Mouse (Mus musculus) MEL-GATA-1-ER (cell line): Measurements from ENCODE around the gene Cfap61.

ENCODE experiments used
- DNase-seq: peaks from one replicate; pipeline ENCODE4 v3.0.0-alpha.2; 2012; ENCODE audit warnings: low read depth; ENCODE audit errors: extremely low read depth

The Cfap61 gene

DNA sequence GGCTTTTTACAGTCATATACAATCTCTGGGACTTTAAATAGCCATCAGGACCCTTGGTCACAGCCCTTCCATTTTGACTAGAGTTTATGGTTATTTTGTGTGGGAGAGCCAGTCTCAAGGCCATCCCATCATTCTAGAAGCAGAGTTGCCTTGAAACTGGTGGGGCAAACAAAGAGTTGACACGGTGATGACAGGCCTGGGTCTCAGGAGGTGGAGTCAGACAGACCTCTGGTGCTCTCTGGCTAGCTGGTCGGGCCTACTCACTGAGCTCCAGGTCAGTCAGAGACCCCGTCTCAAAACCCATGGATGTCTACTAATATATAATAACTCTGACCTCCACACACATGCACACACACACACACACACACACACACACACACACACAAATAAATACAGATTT lies 206.1 kb downstream of the Cfap61 start:
- DNase-seq = no peak

DNA sequence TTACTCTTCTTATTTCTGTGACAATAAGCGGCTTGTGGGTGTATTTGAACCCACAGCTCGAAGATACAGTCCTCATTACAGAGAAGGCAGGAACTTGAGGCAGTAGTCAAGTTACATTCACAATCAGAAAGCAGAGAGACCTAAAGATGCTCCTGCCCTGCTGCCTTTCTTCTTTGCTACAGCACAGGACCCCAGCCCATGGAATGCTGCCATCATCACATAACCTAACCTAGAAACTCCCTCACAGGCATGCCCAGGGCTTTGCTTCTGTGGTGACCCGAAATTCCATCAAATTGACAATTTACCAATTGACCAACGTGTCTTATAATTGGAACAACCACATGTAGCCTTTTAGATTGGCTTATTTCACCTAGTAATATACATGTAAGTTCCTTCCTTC lies 212.7 kb downstream of the Cfap61 start:
- no peak for DNase-seq

DNA sequence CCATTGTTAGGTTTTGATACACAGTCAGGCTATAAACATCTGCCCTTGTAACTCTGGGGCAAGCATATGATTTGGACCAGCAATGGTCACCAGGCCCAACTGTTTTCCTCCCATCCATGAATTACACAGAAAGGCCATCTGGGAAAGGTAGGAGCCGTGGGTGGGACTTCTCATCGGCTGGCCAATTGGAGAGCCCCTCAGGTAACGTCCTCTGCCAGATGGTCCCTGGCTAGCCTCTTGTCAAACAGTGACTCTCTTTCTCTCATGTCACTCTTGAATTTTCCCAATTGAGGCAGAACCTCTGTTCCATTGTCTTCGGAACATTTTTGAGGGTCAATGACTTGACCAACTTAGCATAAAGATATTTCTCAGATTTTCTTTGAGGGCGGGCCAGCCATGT lies 213.2 kb downstream of the Cfap61 start:
- no peak for DNase-seq

DNA sequence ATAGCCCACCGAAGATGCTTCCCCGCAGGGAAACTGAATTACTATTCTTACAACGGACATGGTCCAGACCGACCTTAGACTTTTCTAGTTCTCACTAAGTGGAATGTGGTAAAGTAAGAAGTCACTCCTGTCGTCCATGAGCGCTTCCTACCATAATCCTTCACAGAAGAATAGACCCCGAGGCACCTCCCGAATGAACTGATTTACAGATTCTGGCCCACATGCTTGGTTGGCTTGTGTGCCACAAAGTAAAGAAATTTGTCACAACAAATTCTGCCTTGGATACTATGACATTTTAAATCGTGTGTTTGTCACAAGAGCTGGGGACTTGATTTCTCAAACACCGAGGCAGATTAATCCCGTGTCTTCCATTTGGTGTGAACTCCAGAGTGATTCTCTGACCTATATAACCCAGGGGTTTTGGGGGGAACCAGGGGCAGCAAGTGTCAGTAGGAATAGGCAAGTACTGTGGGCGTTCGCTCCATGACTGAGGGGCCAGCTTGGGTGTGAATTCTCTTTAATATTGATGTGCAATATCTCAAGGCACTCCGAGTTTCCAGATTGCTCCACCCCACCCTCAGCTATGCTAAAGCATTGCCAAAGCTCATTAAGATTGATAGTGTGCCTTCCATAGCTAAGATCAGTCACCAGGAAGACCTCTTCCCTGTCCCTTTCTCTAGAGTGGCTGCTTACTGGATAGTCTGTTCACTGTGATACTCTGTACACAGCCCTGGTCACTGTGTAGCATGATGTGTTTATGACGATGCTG lies 214.8 kb downstream of the Cfap61 start:
- no peak for DNase-seq

DNA sequence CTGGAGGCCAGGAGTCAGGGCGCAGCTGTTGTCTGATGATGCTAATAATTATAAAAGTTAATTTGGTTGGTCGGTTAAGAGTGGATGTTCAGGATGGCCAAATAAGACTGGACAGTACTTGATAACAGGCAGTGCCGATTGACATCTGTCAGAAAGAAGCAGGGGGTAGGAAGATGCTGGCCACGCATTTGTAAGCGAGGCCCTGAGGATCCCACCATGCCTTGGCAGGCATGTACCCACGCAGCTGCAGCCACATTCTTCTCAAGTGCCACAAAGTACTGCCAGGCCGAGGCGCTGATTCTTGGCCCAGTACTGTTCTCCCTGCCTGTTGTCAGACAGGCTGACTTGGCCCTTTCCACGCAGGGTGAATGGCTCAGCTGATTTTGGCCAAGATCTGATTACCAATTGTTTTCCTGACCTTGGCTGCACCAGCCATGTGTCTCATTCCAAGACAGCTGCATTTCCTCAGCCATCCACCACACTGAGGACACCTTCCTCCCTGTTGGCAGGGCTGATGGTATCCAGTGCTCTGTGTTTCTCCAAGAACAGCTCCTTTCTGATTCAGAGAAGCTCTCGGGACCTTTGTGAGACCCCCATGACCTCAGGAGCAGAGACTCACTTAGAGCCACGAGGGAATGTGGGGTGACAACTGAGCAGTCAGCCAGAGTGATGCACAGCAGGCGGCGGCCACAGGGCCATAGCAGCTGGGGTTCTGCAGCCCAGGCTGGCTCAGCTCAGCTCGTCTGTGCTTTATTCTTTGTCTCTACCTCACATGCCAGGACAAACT lies 233.6 kb downstream of the Cfap61 start:
- DNase-seq = no peak

DNA sequence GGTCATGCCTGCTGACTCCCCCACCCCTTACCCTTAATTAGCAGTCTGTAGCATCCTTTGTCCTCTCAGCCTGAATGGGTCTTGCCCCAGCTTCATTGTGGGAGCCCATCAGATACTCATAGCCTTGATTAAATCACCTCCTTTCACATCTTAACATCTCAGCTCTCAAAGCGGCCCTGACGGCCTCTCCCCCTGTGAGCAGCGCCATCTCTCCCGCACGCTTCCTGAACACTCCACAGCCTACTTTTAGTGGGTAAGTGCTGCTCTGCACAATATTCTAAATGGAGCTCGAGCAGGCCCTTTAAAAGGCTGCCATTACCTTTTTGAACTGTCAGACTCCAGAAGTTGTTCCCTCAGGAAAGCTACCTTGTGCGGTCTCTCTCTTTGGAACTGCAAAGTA lies 234.9 kb downstream of the Cfap61 start:
- DNase-seq = no peak

DNA sequence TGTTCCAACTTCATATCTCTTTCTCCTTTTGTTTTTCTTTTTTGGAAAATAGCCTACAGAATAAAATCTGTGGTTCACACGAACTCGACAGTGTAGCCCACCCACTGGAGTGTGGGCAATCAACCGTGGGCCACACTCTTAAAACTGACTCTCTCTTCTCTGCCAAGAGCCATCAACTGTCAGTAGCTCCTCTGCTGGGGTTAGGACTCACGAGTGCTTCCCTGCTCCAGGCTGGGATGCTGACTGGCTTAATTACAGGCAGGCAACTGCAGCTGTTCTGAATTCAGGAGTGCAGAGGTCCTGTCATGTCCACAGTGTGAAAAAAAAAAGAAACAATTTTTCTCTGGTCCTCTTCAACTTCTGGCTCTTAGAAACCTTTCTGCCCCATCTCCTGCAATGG lies 237.5 kb downstream of the Cfap61 start:
- no peak for DNase-seq

DNA sequence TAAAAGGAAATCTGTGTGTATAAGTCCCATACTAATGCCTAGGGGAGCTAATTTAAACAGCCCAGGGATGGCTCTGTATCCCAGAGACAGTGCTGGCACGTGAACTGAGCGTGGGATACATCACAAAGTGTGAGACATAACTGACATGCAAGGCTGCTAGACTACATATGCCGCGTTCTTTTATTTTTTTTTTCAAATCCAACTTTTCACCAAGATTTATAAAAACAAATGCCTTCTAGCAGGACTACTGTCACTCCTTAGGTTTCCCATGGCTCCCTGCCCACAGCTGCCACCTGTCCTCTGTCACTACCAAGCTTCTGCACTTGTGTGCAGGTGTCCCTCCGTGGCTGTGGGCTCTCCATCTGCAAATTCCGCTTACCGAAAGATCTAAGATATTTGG lies 239.6 kb downstream of the Cfap61 start:
- DNase-seq = no peak

DNA sequence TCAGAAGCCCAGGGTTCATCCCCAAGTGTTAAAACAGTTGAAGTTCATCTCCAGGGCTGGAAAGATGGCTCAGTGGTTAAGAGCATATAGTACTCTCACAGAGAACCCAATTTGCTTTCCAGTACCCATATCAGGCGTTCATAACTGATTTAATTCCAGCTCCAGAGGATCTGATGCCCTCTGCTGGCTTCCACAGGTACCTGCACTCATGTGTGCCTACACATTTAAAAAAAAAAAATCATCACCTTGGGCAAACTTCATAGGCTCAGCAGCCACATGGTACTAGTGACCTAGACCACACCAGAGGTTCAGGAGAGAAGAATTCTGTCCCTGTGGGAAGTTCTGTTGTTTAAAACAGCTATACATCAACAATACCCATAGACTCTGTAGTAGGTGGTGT lies 244.1 kb downstream of the Cfap61 start:
- no peak for DNase-seq

DNA sequence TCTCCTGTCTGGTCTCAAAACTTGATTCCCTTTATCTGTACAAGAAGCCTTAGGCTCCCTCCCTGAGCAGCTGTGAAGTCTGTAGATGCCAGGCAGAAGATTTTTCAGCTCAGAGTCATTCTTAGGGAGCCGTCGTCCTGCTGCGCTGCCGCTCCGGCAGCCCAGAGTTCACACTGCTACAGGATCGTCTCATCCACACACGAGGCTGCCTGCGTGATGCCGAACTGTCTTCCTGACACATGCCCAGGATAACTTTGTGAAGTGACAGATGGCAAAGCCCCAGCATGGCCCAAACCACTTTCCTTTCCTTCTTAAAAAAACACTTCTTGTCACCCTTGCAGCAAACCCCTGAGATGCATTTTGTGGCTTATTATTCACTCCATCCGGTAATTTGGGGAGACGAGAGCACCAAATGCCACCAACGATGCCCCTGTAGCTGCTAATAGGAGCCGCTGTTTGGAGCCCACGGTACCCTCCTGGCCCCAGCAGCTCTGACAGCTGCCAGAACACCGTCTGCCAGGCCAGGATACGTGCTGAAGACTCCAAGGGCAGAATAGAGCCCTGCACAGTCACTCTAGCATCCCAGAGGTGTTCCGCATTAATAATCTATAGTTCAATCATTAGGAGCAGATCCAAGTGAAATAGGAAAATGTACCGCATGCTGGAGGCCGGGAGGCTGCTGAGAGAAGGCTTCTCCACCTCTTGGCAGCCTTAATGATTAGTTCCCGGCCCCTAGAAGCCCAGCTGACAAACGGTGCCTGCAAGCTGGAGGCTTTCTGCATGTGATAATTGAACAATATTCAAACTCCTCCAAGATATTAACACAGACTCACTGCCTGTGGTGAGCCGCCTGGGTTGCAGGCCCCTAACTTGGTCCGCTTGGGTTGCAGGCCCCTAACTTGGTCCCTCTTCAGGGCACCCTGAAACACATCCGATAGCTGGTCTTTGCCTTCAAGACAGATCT lies 249.5 kb downstream of the Cfap61 start:
- no peak for DNase-seq

DNA sequence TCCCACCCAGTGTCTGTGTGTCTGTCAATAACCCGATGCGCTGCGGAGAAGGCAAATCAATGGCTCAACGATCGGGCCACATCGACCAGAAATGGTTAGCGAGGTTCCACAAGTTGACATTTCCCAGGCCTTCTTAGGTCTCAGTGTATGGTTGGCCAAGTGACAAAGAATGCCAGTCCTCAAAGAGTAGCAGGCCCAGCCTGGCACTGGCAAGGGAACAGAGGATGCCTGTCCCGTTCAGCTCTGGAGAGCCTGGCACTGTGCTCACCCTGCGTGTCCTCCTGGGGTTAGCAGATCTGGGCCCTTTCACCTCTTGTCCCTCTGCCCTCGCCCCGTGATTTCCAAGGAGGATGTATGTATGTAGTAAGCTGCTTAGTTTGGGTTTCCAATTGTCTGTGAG lies 261.5 kb downstream of the Cfap61 start:
- no peak for DNase-seq

DNA sequence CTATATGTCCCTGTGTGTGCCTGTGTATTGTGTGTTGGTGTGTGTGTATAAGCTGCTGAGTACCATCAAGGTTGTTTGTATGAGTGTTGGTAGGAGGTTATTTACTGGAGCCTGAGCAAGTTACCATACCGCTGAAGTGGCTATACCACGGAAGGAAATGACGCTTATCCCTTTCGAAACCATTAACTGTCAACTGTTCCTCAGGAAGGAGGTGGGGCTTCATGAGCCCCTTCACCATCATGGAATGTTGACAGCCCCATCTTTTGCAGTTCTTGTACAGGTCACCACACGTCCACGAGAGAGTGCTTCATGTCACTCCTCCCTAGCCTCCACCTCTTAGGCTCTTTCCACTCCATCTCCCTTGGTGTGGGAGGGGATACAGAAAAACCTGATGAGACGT lies 263.4 kb downstream of the Cfap61 start:
- DNase-seq = no peak

DNA sequence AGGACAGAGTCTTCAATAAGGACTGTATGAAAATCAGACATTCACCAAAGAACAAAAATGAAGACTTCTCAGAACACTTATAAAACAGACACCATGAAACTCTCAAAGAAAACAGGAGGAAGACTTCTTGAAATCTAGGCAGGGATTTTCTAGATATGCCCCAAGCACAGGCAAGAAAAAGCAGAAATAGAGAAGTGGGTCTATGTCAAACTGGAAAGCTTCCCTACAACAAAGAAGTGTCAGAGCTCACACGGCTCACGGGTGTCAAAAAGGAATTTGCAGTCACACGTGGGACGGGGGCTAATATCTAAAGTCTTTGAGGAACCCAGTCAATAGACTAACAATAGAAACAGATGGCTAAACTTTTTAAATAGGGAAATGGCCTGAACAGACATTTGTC lies 276.4 kb downstream of the Cfap61 start:
- no peak for DNase-seq

DNA sequence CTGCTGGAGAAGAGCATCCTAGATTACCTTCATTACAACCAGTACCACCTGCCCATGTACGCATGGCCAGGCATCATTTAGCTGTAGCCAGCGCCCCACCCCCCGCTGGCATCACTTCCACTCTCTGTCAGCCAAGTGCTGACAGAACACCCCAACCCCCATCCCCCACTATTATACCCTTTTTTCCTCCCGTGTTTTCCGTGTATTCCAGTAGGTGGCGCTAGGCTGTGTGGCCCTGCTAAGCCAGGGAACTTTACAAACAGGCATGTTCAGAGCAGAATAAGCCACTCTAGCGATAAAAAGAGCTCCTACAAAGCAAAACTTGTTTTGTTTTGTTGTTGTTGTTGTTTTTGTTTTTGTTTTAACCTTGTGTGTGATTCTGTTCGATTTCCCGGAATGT lies 280.1 kb downstream of the Cfap61 start:
- DNase-seq = peak; percentile 62

DNA sequence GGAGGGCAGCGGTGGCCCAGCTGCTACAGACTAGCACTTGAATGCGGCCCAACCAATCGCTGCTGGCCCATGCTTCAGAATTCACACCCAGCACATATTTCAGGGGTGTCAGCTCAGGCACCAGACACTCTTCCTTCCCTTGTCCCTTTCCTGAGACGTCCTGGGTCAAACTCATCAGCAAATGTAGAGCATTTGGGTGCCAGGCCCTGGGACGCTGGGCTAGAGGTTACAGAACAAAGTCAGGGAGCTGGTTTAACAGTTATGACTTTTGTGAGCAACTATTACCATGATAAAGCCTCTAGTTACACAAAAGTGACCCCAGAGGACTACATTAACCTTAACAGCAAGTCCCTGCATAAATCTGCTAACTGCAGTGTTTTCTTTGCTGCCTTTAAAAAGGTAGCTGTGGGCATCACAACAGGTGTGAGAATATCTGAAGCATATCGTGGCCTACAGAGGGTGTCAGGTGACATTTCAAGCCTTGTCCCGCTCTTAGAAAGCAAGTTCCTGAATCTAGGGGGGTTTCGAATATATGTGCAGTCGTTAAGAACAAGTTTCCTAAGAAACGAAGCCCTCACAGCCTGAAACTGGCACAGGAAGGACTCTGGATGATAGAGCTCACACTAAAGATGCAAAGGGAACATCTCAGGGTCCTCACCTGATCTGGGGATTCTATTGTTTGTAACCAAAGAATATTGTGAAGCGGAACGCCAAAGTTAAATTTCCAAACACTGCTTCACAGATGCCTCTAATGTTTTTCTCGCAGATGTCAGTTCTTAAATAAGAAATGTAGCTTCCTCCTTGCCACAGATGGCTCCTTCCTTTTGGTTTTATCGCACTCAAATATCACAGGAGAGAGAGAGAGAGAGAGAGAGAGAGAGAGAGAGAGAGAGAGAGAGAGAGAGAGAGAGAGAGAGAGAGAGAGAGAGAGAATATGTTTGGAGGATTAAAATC lies 281.8 kb downstream of the Cfap61 start:
- no peak for DNase-seq

DNA sequence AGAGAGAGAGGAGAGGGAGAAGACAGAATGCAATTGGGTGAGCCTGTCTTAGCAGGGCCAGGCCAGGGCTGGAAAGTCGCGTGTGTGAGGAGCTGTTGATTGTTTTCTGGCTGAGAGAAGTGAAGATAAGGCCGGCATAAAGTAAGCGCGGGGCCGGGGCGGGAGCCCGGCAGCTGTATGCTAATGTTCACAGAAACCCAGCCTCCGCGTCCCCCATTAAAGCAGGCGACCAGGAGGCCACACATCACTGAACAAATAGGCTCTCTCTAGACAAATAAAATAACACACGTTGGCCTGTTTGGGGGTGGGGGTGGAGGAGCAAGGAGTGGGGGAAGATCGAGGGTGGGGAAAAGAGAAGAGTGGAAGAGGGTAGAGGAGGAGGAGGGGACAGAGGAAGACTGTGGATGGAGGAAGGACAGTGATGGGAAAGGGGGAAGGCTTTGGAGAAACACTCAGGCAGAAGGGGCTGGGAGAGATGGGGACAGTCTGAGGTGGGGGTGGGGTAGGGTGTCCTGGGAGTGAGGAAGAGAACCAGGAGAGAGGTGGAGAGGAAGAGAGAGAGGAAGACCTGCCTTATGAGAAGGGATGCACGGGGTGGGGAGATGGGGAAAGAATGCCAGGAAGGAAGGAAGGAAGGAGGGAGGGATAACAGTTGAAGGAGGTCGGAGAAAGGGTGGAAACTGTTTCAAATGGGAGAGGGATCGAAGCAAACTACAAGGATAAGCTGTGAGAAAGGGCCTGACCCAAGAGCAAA lies 282.8 kb downstream of the Cfap61 start:
- DNase-seq = peak; percentile 41

DNA sequence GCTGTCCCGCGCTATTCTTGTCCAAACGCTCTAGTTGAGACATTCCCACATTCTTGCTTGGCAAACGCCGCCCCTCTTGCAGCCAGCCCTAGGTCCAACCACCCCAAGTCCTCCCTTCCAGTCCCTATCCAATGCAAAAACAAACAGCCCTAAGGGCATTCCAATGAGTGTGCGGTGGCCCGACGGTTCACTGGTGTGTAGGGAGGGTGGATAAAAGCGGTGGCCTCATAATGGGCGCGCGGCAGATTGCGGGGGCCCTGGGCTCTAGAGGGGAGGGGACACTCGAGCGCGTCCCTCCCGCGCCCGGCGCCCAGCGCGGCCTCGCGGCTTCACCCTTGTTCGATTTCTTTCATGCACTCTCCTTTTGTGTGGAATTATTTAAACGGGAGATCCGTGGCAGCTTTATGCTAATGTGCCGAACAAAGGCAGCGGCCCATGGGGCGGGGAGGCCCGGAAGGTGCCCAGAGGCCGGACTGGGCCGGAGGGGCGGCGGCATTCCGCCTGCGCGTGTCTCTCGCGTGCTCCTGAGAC lies 283.6 kb downstream of the Cfap61 start:
- DNase-seq = no peak

DNA sequence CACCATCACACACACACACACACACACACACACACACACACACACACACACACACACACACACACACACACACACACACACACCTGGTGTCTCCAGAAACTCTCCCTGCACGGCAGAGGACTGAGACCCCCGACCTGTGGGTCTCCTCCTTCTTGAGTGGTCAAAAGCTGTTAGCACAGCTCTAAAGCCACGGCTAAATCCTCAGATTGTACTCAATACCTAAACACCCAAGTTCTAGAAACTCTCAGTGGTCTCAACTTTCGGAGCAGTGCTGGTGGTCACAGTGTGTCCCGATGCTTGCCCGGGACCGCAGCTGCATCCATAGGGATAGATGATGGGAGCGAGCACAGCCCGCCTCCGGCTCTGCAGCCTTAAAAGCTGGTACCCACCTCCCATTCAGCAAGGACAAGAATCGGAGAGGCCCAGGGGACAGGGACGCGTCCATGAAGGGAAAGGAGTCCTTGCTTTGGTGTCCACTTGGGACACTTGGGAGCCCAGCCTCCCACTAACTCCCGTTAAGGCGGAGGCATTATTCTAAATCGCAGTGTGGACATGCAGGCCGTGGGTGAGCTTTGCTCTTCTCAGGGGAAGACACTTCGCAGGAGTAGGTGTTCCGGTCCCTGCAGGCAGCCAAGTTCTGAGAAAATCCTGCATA lies 284.4 kb downstream of the Cfap61 start:
- no peak for DNase-seq

DNA sequence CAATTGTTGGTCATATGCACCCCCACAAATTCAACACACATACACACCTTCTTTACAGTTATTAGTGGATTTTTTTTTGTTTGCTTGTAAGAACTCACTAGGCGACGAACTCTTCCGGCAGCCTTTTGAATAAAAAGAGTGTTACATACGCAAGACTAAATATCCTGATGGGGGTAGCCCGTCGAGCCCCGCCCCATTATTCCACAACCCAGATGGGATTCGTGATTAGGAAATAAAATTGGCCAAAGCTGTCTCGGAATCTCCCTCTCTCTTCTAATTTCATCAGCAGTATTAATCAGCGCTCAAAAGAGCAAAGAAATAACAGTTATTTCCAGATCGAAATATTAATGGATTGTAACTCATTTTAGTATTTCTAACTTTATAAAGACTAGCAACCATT lies 285.2 kb downstream of the Cfap61 start:
- no peak for DNase-seq
